Mouse (Mus musculus) T-helper 1 cell (primary cell): ENCODE results near the gene Lif.

Source experiments
- in situ Hi-C: fragments of 300-600 bp; cut with MboI, MseI; formaldehyde crosslinking; loops from one replicate; pipeline ENCODE4 v1.15.1; 2025; ENCODE audit warnings: high pct_unique_total_duplicates

Lif gene

DNA sequence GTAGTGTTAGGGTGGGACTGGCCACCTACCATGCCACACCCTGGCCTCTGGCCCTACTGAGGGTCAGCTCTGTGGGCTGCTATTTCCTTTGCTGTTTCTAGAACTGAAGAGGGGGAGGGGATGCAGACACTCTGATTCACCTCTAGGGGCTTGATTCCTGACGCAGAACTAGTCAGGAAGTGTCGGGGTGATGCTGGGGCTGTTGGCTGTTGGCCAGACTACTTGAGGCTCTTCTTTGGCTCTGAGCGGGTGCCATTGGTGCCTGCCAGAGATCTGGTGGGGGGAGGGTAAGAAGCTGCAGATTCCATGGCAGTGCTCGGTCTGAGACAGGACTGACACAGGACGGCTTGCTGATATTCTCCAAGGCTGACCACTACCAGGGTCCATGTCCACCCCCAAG, 4.6 kb downstream of the Lif start:
- in situ Hi-C loops = no loop called here

DNA sequence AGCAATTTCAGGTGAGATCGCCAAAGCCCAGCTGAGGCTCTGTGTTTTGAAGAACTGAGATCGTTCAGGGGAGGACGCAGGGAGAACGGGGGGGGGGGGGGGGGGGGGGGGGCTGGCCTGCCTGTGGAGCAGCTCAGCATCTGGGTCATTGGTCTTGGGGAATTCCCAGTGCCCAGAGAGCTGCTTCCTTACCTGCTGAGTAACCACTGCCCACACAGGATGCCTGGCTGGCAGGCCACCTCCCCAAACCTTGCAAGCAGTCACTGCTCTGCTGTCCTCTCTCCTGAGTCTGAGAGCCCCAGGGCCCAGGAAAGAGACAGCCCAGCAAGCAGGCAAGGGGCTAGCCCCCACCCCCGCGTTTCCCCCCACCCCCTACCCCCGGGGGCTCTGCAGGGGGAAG, 5.5 kb downstream of the Lif start:
- in situ Hi-C loops = no loop called here

DNA sequence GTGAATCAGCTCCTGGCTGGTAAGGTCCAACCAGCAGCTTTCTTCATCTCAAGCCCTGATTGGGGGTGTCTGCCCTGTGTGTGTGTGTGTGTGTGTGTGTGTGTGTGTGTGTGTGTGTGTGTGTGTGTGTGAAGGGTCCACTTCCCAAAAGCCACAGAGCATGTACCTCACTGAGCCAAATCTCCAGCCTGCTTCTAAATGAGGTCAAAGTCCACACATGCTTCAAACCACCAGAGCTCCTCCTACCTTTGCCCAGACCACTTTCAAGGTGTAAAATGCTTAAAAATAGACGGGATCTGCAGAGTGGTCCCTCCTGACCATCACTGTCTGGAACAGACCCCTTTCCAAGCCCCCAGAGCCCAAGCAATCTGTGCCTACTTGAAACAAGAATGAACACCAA, 5.9 kb downstream of the Lif start:
- in situ Hi-C loops = no loop called here

DNA sequence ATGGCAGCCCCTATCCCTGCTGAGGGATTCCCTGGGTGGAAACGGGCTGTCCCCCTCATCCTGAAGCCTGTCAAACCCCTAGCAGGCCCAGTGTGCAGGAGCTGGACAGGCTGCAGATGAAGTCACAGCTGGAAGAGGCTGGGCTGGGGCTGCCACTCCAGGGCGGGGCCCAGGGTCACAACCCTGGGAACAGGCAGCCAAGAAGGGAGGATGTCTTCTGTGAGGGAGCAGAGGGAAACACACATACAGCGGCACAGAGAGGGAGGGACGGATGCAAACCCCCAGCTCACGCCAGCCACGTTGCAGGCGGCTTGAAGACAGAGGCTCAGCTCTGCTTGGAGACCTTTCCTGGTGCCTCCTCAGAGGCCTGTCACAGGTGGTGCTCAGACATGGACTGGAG, 6.7 kb downstream of the Lif start:
- in situ Hi-C loops = no loop called here

DNA sequence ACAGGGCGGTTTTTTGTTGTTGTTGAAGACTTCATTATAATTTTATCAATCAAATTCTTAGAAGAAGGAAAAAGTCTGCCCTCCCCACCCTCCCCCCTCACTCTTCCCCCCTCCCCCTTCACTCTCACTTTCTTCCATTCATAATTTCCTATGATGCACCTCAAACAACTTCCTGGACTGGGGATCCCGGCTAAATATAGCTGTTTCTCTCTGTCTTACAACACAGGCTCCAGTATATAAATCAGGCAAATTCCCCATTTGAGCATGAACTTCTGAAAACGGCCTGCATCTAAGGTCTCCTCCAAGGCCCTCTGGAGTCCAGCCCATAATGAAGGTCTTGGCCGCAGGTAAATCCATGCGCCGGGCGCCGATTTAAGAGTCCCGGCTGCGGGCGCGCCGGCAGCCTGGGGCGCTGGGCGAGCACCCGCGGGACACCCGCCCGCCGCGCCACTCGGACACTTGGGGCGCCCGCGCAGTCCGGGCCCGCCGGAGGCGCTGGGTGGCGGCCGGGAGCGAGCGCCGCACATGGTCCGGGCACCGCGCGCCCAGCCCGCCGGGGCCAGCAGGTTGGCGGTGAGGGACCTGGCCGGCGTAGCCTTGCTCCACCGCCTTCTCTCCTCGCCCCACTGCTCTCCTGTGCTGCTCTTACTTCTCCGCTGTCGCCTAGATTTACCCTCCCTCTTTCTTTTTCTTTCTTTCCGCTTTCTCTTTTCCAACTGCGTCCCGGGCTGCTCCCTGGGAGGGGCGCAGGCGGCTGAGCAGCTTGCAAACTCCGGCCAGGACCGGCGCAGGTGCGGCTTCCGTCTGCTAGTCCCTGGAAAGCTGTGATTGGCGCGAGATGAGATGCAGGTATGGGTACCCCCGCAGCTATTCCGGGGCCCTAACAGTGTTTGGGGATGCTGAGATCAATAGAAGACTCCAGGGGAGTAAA, 9.2 kb downstream of the Lif start:
- in situ Hi-C loops = no loop called here

DNA sequence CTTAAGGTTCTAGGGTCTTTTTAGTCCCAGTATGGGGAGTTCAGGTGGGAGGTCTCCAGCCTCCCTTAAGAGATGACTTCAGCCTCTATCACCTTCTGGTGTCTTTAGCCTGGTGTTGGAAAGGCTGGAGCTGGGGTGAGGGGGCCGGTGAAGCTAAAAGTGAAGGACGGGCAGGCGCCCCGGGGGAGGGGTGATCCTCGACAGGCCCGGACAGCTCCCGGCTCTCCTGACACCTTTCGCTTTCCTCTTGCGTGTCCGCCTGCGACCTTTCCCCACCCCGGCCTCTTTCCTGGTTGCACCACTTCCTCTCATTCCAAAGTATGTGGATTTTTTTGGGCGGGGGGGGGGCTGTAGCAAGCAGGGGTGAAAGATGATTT, 9.8 kb downstream of the Lif start:
- in situ Hi-C loops = no loop called here

DNA sequence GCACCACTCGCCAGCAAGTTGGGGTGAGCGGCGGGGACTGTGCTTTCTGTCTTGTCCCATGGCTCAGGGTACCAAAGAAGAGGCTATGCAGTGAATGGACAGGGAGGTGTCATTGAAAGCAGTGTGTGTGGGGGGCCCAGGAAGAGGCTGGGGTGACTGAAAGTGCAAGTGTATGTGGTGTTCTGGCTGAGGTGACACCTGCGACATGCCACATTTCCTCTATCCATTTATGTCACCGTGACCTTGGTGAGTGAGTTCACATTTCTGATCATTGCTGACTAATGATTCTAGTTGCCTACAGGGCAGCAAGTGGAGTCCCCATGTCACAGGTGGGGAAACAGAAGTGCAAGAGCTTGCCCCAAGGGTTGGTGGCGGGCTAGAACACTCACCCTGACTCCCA, 11.1 kb downstream of the Lif start:
- in situ Hi-C loops = no loop called here

DNA sequence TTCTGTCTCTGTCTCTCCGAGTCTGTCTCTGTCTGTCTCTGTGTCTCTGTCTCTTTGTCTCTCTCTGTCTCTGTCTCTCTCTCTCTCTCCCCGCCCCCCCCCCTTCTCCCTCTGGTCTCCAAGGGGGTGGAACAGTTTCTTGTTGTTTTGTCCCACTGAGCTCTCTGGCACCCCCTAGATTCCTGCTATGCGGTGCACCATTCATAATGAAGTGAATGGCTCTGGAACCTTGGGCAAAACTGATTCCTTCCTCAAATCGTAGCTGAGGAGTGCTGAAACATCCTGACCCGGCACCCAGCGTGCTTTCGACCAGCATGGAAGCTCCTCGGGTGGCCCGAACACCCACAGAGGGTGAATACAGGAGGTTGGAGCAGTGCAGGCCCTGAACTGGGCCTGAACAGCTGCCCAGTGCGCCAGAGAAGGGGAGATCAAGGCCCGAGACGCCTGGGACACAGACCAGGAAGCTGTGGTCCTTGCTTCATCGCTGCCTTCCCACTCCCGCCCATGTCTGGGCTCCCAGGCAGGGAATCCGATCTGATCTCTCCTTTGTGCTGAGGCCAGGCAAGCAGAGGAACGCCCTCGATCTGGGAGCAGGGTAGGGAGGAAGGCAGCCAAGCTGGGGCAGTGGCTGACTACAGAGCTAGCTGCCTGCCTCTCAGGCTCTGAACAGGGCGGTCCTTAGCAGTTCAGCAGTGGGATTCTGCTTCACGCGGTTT, 13.5 kb downstream of the Lif start:
- in situ Hi-C loops = no loop called here

DNA sequence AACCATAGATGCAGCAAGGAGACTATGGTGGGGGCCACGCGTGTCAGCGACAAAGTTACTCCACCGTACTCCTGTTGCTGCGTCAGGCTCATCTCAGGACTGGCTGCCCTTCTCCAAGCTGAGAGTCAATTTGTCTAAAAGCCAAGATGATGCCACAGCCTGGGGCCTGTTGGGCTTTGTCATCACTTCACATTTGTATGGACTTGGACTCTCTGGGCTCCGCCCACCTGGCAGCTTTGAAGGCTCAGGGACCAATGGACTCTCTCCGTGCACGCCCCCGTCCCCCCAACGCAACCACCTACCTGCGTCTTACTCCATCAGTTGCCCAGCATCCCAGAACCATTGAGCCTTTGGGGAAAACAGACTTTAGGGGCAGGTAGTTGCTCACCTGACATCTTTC, 14.2 kb downstream of the Lif start:
- in situ Hi-C loops = no loop called here

DNA sequence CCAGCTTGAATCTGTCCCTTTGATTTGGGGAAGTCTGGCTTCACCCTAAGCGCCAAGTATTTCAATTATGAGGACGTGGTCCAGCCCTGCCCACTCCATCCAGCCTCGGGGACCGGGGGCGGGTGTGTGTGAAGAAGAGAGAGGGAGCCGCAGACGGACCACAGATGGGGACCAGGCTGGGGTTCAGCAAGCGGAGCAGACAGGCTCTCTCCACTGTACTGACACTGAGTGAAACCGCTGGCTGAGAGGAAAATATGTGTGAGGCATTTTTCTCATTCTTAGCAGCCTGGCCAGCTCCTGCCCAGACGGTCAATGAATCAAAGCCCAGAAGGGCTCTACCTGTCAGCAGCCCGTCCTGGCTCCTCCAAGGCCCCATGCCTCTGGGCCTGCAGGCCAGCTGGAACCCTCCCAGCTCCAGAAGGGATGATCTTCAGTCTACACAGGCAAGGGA, 19.1 kb downstream of the Lif start:
- in situ Hi-C loops = no loop called here

DNA sequence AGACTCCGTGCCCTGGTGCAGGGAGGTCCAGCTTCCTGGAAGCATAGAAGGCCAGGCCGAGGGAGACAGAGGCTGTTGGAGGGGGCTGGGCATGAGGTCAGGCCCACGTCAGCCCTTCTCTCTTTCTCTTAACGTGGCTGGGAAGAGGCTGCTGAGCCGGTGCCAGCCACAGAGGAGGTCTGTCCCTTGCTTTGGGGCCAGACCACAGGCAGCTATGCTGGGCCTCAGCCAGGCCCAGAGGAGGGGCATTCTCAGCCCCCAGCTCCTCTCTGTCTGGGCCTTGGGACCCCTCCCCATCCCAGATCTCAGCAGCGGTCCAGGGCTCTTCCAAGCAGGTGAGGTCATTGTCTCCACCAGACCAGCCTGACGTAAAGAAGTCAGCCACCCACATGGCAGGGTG, 22.6 kb downstream of the Lif start:
- in situ Hi-C loops = no loop called here

DNA sequence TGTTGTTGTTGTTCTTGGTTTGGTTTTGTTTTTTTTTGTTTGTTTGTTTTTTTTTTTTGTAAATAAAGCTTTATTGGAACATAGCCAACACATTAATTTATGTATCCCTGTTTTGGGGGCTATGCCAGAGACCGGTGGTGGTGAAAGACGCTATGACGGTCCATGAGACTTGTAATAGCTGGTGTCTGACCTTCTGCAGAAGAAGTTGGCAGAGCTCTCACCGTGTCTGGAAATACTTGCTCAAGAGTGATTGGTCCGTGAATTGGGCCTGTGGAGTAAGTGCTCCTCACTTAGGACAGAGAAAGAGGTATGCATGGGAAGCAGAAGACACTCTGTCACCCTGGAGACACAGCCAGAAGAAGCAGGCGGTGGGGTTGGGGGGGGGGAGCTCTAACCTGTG, 24.5 kb downstream of the Lif start:
- in situ Hi-C loops = no loop called here

DNA sequence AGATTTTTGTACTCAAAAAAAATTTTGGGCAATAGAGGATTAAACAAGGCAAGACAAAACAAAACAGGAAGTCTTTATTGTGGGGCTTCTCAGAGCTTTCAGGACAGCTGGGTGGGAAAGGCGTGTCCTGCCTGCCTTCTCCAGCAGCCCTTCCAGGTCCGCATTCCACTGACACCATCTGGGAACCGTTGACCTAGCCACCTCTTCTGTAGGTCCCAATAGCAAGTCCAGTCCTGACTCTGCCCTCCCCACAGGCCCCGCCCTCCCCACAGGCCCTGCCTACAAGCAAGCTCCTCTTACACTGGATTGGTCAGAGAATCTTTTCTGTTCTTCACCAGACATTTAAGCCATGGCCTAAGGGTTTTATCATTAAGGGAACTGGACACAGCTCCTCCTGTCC, 26.3 kb downstream of the Lif start:
- in situ Hi-C loops = no loop called here

DNA sequence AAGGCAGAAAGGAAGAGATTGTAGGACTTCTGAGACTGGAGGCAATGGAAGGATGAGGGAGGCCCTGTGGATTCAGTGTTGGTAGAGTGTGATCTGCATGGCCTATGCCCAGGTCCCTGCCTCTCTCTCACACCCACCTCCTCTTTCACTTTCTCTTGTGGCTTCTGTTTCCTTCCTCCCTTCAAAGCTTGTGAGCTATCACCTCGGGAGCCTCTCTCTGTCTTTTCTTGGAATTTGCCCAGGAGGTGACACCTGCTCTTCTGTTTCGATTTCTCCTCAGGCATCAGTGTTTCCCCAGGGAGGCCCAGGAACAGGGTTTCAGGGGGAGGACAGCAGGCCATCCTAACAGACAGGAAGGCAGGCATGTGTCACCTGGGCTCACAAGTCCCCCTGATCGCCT, 31.9 kb downstream of the Lif start:
- in situ Hi-C loops = no loop called here

DNA sequence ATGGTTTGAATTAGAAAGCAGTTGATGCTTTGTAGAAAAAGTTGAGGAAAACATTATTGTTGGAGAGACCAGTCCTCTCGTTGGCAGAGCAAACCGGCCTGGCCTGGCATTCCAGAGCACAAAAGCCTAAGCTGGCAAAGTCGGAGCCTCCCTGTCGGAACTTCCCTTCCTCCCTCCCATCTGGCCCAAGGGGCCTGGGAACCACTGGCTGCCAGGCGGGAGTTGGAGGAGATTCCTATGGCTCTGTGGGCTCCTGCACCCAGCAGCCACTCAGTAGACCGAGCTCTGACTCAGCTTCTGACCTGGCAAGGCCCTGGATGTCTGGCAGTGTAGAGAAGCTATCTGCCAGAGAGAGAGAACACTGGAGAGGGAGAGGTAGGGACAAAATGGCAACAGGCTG, 34.3 kb downstream of the Lif start:
- in situ Hi-C loops = no loop called here

DNA sequence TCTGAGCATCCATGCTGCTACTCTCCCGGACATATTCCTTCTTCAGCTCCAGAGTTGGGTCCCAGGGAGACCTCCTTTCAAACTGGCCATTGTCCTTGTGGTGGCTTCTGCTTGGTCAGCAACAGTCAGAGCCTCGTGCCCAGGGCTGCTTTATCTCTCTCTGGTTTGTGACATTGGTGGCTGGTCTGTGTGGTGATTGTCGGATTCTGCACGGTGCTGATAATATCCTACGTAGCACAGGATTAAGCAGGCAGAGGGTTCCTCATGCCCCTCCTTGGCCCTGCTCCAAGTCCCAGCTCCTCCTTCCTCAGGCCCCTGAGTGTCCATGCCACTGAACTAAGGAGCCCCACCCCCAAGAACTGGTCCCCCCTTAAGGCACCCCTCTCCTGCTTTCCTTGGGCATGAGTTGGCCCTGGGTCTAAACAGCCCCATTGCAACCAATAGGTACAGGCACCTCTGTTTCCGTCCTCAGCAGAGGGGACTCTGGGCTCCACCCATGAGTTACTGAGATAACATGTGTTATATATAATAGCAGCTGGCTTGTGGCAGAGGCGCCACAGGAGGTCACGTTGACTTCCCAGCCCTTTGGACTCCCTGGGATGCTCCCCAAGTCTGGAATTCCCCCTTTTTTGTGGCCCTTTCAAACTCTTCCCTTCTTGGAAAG, 35.0 kb downstream of the Lif start:
- in situ Hi-C loops = no loop called here

DNA sequence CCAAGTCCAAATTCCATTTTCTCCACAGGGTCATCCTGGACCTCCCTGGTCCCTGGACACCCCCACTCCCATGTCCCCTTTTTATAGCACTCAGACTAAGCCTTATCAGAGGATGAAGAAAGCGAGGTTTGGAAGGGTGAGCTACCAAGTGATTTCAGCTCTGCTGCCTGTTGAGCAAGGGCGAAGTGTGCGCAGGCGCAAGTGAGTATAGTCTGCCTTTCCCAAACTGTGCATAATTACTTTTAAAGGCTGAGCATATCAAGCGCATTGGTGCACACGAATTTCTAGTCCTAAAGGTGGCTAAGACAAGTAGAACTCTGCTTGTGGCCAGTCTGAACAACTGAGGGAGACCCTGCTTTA, 35.5 kb downstream of the Lif start:
- in situ Hi-C loops = no loop called here

DNA sequence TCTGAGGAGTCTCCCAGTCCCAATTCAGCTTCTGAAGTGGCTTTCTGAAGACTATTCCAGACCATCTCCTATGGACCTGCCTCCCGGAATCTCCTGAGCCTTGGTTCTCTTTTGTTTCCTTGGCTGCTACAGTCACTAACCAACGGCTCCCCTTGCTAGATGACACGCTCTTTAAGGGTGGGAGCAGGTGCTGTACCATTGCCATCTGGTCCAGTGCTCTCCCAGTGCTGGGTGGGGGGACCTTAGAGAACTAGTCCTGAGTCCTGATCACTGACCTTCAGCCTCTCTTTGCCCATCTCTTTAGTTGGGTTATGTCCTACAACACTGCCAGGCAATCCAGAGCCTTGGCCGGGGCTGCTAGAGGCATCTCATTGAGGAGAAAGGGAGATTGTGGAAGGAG, 36.1 kb downstream of the Lif start:
- in situ Hi-C loops = no loop called here

DNA sequence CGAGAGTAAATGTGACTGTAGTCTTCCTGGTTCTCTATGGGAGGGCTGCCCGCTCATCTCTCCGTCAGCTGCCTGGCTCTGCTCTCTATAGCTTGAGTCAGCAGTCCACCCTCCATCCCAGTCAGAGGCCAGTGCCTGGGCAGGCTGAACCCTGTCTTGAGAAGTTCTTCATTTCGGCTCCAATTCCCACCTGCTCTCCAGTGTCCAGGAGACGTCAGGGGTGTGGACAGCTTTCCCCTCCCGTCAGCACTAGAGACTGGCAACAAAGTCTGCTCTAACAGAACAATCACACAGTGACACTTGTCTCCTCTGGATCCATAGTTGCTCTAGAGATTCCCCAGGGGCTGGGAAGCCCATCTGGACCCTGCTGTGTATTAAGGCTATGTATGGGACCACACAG, 36.7 kb downstream of the Lif start:
- in situ Hi-C loops = no loop called here

DNA sequence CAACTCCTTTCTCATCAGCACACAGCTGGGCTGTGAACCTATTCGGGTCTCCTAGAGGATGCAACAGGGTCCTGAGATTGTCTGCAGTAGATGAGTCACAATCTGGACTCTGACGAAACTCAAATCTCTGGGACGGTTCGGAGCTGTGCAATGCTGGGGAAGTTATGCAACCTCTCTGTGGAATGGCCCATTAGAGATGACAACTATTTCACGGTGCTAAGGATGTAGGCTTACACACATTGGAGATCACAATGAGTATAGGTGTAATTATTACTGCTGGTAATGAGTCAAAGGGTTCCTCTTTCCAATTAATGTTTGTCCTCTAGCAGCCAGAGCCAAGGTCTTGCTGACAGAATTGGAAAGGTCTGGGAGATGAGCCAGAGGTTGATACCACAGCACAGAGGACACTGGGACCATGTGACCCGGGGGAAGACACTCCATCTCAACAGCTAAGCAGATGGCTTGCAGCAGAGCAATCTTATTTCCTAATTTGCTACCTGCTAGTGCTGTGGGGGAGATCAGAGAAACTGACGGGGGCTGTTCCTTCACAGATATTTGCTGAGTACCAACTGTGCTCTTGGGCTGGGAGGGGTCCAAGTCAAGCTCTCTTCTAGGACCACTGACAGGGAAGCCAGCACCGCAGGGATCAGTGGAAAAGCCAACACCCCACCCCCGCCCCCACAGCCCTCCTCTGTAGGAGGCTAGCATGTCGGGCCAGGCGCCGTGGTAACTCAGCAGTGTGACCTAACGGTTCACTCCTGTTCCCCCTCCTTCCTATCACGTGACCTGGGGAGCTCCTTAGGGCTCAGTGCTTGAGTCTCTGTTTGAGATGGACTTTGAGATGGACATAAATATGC, 37.4 kb downstream of the Lif start:
- in situ Hi-C loops = no loop called here

DNA sequence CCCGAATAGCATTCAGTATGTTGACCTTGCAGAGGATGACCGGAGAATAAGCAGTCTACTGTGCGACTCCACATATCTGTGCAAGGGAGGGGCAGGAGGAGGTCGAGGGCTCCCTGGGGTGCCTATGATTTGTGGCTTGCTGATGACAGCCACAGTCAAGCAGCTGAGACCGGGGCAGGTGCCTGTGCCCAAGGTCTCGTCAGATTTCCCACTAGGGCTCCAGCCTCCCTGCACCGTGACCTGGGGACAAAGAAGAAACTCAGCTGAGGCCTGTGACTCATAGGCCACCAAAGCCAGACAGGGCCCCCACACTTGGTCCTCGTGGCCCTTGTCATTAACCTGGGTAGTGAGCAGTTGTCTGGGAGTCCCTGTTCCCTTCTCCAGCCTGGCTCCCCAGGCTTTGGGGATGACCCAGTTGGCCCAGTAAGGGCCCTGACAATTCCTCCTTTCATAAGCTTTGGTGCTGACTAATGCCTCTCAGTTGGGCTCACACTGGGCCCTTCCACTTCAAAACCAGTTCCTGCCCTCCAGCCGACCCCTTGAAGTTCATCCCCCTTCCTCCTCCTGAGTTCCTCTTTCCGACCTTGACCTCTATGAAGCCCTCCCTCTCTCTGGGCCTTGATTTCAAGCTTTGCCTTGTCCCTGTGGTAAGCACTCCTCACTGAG, 39.4 kb downstream of the Lif start:
- in situ Hi-C loops = no loop called here
